Mouse (Mus musculus) cerebellum, adult 11-12 months (tissue): ENCODE measurements around the gene Mrpl38.
"Not testable (repeated sequence)": the region's sequence is repeated elsewhere in the genome, so short reads cannot be mapped to it uniquely, and the experiment has no call there.

Experiments
- DNase-seq: peaks from one replicate; pipeline ENCODE4 v3.0.0; 2022

The Mrpl38 gene

DNA sequence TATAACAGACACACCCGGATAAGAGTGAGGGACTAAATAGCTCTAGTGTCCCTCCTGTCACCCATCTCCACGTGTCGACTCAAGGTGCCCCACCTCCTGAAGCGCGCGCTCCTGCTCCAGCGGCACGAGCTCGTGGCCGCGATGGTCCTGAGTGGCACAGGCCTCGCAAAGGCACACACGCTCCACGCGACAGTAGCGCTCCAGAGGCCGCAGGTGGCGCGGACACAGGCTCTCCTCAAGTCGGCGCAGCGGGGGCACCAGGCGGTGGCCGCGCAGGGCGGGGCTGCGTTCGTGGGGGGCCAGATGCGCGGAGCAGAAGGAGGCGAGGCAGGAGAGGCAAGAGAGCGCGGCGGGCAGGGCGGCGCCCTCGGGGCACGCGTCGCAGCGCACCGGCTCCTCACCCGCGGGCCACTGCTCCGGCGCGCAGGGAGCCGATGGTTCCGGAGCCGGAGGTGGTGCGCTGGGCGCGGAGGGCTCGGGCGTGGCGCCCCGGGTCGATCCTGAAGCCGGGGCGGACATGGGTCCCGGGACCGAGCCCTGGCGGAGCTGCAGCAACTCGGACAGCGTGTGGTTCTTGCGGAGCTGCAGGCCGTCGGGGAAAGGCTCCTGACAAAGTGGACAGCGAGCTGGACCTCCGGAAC is 29.1 kb downstream of the Mrpl38 start:
- DNase-seq: no peak

DNA sequence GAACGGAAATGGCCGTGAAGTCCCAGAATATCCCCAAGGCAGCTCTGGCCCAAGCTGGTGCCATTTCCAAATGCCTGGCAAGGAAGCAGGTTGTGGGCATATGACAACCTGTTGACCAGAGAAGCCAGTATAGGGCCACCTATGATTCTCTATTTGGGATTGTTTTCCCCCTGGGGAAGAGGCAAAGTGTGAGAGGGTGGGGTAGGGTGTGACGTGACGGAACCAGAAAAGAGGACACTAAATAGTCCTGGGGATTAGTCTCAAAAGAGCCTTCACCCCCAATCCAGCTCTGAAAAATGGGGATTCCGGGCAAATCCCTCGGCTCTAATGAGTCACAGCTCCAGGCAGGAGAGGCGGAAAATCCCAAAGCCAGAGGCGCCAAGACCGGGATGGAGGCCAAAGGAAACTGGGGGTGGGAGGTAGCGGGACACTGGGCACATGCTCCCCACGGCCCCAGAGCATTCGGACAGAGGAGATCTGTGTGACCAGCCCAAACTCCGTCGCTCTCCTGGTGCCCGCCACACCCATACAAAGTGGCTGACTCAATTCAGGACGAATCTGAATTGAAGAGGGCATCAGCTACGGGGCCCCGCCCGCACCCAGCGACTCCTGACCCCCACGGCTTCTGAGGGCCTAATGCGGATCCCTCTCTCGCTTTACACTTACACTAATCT is 30.1 kb downstream of the Mrpl38 start:
- DNase-seq: no peak

DNA sequence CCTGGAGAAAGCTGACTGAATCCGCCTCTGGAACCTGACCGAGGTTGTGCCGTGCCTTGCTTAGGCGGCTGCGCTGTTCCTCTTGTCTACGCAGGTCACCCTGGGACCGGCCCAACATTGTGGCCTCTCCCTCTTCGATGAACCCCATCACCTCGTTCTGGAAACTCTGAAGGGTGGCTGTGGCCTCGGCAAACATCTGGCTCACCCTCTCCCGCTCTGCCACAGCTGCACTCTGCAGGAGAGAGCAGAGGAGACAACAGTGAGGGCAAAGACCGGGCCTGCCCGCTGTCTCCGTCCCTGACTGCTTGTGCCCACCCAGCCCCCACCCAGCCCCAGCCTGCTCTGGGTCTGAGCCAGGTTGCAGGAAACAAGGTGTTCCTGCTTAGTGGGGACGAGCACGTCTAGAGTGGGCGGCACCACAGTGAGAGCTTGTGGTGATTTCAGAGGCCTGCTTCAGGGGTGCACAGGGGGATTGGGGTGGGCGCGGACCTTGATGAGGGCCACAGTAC is 30.8 kb downstream of the Mrpl38 start:
- no peak for DNase-seq

DNA sequence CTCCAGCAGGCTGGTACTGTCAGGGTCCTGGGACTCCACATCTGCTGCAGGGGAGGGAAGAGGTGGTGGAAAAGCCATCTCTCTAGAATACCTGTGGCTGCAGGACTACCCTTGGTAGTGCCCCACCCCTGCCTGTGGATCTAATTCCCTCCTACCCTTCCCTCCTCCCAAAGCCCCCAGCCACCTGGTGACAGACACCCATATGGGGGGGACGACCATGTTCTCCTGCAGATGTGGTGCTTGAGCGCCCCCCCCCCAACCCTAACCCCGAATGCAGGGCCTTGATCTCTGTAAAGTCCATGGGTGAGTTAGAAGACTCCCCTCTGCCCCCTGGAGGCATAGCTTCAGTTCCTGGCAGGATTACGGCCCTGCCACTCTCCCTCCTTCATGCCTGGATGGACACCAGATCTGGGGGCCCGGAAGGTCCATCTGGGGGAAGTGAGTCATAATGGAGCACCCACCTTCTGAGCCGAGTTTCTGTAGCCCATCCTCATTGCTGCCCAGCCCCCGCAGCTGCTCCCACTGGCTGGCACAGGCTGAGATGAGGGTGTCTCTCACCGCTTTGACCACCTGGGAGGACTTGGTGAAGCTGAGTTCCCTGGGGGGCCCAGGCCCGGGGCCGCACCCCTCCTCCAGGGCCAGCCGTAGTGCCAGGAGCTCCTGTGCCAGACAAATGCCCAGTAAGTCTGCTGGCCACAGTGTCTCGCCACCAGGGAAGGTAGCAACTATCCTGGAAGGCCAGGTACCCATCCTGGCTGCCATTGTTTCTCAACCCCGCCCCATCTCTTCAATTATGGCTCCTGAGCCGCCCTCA is 31.5 kb downstream of the Mrpl38 start:
- DNase-seq: no peak

DNA sequence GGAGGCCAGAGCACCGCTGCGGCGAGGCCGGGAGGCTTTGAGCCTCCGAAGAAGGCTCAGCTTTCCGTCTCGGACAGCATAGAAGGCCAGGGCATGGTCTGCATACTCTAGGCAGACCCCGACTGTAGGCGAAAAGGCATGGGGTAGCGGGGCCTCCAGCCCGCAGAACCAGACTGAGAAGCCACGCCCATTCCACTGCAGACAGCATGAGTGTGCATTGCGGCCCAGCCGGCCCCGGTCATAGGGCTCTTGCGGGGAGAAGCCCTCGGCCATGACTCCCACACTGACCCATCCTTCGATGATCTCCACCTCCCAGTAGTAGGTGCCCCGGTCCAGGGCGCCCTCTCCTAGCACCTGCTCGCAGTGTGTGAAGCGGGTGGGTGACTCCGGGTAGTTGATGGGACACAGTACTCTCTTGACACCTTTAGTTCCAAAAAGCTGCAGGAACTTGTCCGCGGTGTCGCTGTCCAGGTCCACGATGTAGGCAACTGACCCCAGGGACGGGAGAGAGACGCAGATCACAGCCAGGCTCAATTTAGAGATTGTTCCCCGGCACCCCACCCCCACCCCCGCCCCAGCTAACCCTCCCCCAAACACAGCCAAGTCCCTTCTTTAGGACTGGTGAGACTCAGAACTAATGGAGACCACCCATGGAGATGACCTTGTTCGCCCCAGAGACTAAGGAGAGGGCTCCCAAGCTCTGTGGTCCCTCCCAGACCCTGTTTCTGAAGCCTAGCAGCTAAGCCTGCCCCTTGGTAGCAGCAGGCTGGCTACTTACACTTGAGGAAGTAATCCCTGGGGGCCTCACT is 32.3 kb downstream of the Mrpl38 start:
- DNase-seq: no peak

- no peak for DNase-seq
These were observed 33.6 kb downstream of the Mrpl38 start for GRCm38 (mm10) chr11:116105065-116105464.

- no peak for DNase-seq
These were observed 34.5 kb downstream of the Mrpl38 start for GRCm38 (mm10) chr11:116104006-116104646.

DNA sequence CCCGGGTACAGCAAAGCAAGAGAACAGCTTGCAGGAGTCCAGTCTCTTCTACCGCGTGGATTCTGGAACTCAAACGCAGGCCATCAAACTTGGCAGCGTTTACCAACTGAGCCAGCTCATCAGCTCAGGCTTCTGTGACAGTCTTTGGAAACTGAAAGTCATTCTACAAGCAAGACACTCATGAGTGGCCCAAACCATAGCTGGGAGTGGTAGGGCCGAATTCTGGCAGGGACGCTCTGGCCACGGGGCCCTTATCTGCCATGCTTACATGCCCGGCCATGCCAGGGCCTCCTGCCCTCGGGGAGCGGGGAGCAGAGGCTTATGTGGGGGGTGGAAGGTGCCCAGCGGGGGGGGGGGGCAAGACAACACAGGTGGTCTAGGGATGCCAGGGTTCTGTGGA is 35.1 kb downstream of the Mrpl38 start:
- DNase-seq: no peak

- no peak for DNase-seq
These were observed 36.2 kb downstream of the Mrpl38 start for GRCm38 (mm10) chr11:116102472-116102871.

GRCm38 (mm10) chr11:116101931-116102381 is 36.7 kb downstream of the Mrpl38 start:
- no peak for DNase-seq

- no peak for DNase-seq
These were observed 37.8 kb downstream of the Mrpl38 start for GRCm38 (mm10) chr11:116100839-116101238.

GRCm38 (mm10) chr11:116100385-116100784 is 38.3 kb downstream of the Mrpl38 start:
- no peak for DNase-seq

DNA sequence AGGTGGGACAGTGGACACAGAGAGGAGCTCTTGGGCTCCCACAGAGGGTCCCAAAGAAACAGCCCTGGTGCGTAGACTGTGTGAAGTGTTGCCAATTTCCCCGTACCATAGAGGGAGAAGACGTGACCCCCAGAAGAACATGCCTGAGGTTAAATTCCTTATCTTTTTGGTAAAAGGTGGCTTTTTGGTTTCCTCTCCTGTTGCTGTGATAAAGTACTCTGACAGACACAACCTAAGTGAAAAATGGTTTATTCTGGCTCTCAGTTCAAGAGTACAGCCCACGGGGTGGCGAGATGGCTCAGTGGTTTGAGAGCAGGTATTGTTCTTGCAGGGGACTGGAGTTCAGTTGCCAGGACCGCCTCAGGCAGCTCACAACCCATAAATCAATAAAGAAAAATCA is 39.2 kb downstream of the Mrpl38 start:
- no peak for DNase-seq

- no peak for DNase-seq
These were observed 39.8 kb downstream of the Mrpl38 start for GRCm38 (mm10) chr11:116098711-116099460.

DNA sequence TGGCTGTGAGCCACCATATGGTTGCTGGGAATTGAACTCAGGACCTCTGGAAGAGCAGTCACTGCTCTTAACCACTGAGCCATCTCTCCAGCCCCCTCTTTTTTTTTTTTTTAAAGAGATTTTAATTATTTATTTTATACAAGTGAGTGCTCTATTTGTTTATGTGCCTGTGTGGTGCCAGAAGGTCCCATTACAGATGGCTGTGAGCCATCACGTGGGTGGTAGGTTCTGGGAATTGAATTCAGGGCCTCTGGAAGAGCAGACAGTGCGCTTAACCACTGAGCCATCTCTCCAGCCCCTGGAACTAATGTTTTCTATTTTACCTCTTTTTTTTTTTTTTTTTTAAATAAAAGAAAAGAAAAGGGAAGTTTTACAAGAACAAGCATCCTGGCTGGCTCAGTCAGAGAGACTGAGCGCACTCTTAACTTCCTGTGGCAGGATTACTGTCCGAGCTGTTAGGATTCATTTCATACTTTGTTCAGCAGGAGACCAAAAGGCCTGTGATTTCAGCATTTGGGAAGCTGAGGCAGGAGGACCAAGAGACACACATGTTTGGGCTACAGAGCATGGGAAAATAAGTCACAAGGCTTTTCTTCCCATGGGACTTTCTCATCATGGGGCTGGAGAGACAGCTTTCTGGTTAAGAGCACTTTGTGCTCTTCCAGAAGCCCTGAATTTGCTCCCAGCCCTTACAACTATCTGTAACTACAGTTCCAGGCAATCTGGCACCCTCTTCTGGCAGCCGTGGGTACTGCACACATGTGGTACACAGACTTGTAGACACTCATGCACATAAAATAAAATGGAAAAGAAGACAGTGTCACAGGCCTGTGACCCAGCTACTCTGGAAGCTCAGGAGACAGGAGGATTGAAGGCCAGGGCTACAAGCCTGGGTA is 42.2 kb downstream of the Mrpl38 start:
- DNase-seq: no peak

DNA sequence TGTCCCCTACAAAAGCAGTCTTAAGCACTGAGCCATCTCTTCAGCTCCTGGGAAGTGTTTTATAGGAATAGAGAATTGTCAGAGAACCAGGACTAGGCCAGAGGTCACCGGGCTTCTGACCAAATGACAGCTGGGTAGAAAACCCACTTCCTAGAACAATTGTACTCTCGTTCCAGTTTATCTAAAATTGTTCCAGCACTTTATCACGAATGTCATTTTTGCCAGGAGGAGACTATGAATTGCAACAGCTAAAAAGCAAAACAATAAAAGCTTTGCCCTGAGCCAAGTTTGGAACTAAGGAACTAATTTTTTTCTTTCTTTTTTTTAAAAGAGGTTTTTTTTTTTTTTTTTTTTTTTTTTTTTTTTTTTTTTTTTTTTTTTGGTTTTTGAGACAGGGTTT is 43.1 kb downstream of the Mrpl38 start:
- DNase-seq: no peak

GRCm38 (mm10) chr11:116093771-116094565 is 44.7 kb downstream of the Mrpl38 start:
- no peak for DNase-seq

DNA sequence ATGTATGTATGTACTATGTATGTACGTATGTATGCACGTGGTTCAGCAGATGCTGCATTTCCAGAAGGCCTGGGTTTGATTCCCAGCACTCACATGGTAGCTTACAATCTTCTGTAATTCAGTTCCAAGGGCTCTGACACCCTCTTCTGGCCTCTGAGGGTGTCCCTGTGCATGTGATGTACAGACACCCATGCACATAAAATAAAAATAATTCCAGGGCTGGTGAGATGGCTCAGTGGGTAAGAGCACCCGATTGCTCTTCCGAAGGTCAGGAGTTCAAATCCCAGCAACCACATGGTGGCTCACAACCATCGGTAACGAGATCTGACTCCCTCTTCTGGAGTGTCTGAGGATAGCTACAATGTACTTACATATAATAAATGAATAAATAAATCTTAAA is 45.7 kb downstream of the Mrpl38 start:
- not testable (repeated sequence) for DNase-seq

DNA sequence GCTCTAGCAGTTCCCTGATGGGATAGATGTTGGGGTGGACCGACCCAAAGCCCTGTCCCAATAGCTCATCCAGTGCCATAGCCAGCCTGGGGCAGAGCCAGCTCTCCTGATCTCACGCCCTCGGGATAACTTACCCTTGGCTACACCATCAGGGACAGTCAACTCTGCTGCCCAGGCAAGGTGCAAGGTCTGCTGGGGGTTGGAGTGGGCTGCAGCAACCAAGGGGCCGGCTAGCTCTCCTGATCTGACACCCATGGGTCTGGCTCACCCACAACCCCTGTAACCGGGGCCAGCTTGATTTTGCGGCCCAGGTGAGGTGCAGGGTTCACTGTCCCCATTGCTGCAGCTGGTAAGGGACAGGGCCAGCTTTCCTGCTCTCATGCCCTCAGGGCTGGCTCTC is 47.1 kb downstream of the Mrpl38 start:
- no peak for DNase-seq

DNA sequence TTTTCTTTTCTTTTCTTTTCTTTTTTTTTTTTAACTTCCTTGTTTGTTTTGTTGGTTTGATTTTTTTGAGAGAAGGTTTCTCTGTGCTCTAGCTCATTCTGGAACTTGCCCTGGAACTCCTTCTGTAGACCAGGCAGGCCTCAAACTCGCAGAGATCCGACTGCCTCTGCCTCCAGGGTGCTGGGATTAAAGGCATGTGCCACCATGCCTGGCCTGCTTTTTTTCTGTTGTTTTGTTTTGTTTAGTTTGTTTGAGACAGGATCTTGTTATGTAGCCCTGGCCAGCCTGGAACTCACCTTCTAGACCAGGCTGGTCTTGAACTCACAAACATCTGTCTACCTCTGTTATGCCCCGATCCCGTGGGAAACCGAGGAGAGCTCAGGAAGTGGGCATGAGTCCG is 49.1 kb downstream of the Mrpl38 start:
- DNase-seq: peak; percentile 15
